Mouse (Mus musculus) MEL (cell line): ENCODE data around the gene Nkx2-3. TPM values are rescaled to one million over a fixed set of nuclear protein-coding genes. Genes with fewer than 3 reads are reported as not detected.

ENCODE experiments used
- DNase-seq: peaks from one replicate; pipeline ENCODE4 v3.0.0; 2011; ENCODE audit warnings: low read depth, low spot score
- H3K27ac ChIP-seq: 2 replicates; pipeline ENCODE4 v1.5.1; 2012; ENCODE audit warnings: low read depth, mild to moderate bottlenecking, control low read depth, low read length, moderate library complexity; ENCODE audit not compliant: control insufficient read depth
- H3K27me3 ChIP-seq, 2 experiments: fragments of 150-350 bp in 1 of 2; sonication (generic) in 1 of 2; 2 replicates each; pipeline ENCODE4 v1.6.1; 2012; ENCODE audit warnings: low read length in 2 of 2, mild to moderate bottlenecking in 2 of 2, improper control_type of control experiment in 1 of 2, moderate library complexity in 1 of 2; ENCODE audit not compliant: insufficient read depth in 2 of 2, control insufficient read depth in 1 of 2
- H3K36me3 ChIP-seq, 2 experiments: 2 replicates each; pipeline ENCODE4 v1.6.1; 2012 to 2014; ENCODE audit warnings: low read length in 2 of 2, improper control_type of control experiment in 1 of 2, inconsistent platforms in 1 of 2, mild to moderate bottlenecking in 1 of 2; ENCODE audit not compliant: insufficient read depth in 2 of 2, control insufficient read depth in 1 of 2
- H3K4me1 ChIP-seq, 2 experiments: fragments of 150-350 bp in 1 of 2; sonication (generic) in 1 of 2; 2 replicates each; pipeline ENCODE4 v1.6.1; 2012; ENCODE audit warnings: low read length in 2 of 2, improper control_type of control experiment in 1 of 2, mild to moderate bottlenecking in 1 of 2; ENCODE audit not compliant: insufficient read depth in 2 of 2, control insufficient read depth in 1 of 2
- H3K4me3 ChIP-seq, 2 experiments: fragments of 150-350 bp in 1 of 2; sonication (generic) in 1 of 2; 2 replicates each; pipeline ENCODE4 v1.5.1; 2012; ENCODE audit warnings: low read depth in 2 of 2, low read length in 2 of 2, mild to moderate bottlenecking in 2 of 2, moderate library complexity in 2 of 2, control low read depth in 1 of 2, improper control_type of control experiment in 1 of 2; ENCODE audit not compliant: control insufficient read depth in 1 of 2, insufficient read depth in 1 of 2
- H3K79me2 ChIP-seq: 2 replicates; pipeline ENCODE4 v1.6.1; 2012; ENCODE audit warnings: mild to moderate bottlenecking, low read length, moderate library complexity; ENCODE audit not compliant: control insufficient read depth, poor library complexity, insufficient read depth
- H3K9ac ChIP-seq: 2 replicates; pipeline ENCODE4 v1.6.1; 2012; ENCODE audit warnings: low read depth, mild to moderate bottlenecking, control low read depth, low read length, moderate library complexity; ENCODE audit not compliant: control insufficient read depth, poor library complexity, severe bottlenecking
- H3K9me3 ChIP-seq: fragments of 150-350 bp; sonication (generic); replicated peaks from 2 replicates; pipeline ENCODE4 v1.6.1; 2012; ENCODE audit warnings: mild to moderate bottlenecking, low read length, improper control_type of control experiment, moderate library complexity; ENCODE audit not compliant: insufficient read depth
- CHD1 ChIP-seq: IDR thresholded peaks from 2 replicates; pipeline ENCODE4 v1.6.1; 2012; ENCODE audit warnings: low read depth, mild to moderate bottlenecking, inconsistent platforms, low read length, improper control_type of control experiment
- CHD2 ChIP-seq: IDR thresholded peaks from 2 replicates; pipeline ENCODE4 v1.6.1; 2011; ENCODE audit warnings: low read length, improper control_type of control experiment
- CTCF ChIP-seq, 3 experiments: IDR thresholded peaks in 2 of 3; conservative IDR thresholded peaks in 1 of 3; 2 replicates each; pipeline ENCODE4 v1.5.1; 2011 to 2012; ENCODE audit warnings: low read length in 3 of 3, low read depth in 2 of 3, mild to moderate bottlenecking in 2 of 3, improper control_type of control experiment in 1 of 3, inconsistent platforms in 1 of 3, mixed read lengths in 1 of 3, moderate library complexity in 1 of 3; ENCODE audit not compliant: control insufficient read depth in 1 of 3, insufficient read depth in 1 of 3, poor library complexity in 1 of 3, severe bottlenecking in 1 of 3
- E2F4 ChIP-seq: IDR thresholded peaks from 2 replicates; pipeline ENCODE4 v1.6.1; 2011; ENCODE audit warnings: low read depth, low read length, improper control_type of control experiment, borderline replicate concordance
- ETS1 ChIP-seq: IDR thresholded peaks from 2 replicates; pipeline ENCODE4 v1.6.1; 2012; ENCODE audit warnings: low read depth, mild to moderate bottlenecking, inconsistent platforms, low read length, improper control_type of control experiment, moderate library complexity
- HCFC1 ChIP-seq: IDR thresholded peaks from 2 replicates; pipeline ENCODE4 v1.6.1; 2012; ENCODE audit warnings: low read depth, mild to moderate bottlenecking, inconsistent platforms, low read length, improper control_type of control experiment, moderate library complexity
- MAFK ChIP-seq: IDR thresholded peaks from 2 replicates; pipeline ENCODE4 v1.6.1; 2011; ENCODE audit warnings: low read depth, mild to moderate bottlenecking, low read length, improper control_type of control experiment, borderline replicate concordance
- MXI1 ChIP-seq: IDR thresholded peaks from 2 replicates; pipeline ENCODE4 v1.6.1; 2011; ENCODE audit warnings: mild to moderate bottlenecking, low read depth, low read length, improper control_type of control experiment
- MYB ChIP-seq: IDR thresholded peaks from 2 replicates; pipeline ENCODE4 v1.6.1; 2011; ENCODE audit warnings: mild to moderate bottlenecking, low read depth, low read length, improper control_type of control experiment
- MYC ChIP-seq: IDR thresholded peaks from 2 replicates; pipeline ENCODE4 v1.6.1; 2011; ENCODE audit warnings: low read depth, mild to moderate bottlenecking, low read length, improper control_type of control experiment, moderate library complexity
- POLR2A ChIP-seq, 2 experiments: IDR thresholded peaks; 2 replicates each; pipeline ENCODE4 v1.6.1; 2011 to 2012; ENCODE audit warnings: low read length in 2 of 2, mild to moderate bottlenecking in 2 of 2, control low read depth in 1 of 2, improper control_type of control experiment in 1 of 2, low read depth in 1 of 2, moderate library complexity in 1 of 2; ENCODE audit not compliant: control insufficient read depth in 1 of 2, insufficient read depth in 1 of 2, poor library complexity in 1 of 2
- POLR2AphosphoS2 ChIP-seq: IDR thresholded peaks from 2 replicates; pipeline ENCODE4 v1.6.1; 2011; ENCODE audit warnings: low read length, improper control_type of control experiment
- UBTF ChIP-seq: IDR thresholded peaks from 2 replicates; pipeline ENCODE4 v1.6.1; 2012; ENCODE audit warnings: low read depth, mild to moderate bottlenecking, inconsistent platforms, low read length, improper control_type of control experiment, moderate library complexity, borderline replicate concordance; ENCODE audit not compliant: insufficient read depth
- USF1 ChIP-seq: IDR thresholded peaks from 2 replicates; pipeline ENCODE4 v1.6.1; 2014; ENCODE audit warnings: low read depth, mild to moderate bottlenecking, inconsistent platforms, low read length, improper control_type of control experiment, moderate library complexity
- ZC3H11A ChIP-seq: IDR thresholded peaks from 2 replicates; pipeline ENCODE4 v1.6.1; 2012; ENCODE audit warnings: low read depth, mild to moderate bottlenecking, inconsistent platforms, low read length, improper control_type of control experiment
- ZKSCAN1 ChIP-seq: IDR thresholded peaks from 2 replicates; pipeline ENCODE4 v1.6.1; 2012; ENCODE audit warnings: low read depth, mild to moderate bottlenecking, inconsistent platforms, low read length, improper control_type of control experiment, moderate library complexity
- ZMIZ1 ChIP-seq: IDR thresholded peaks from 2 replicates; pipeline ENCODE4 v1.6.1; 2012; ENCODE audit warnings: low read depth, mild to moderate bottlenecking, inconsistent platforms, low read length, improper control_type of control experiment, moderate library complexity
- polyA plus RNA-seq, 2 experiments: library from polyadenylated mRNA; stranded (reverse) in 1 of 2; unstranded in 1 of 2; fragments of >175 nt in 1 of 2; fragments of >200 nt in 1 of 2; gene quantifications; 2 replicates each; pipeline versions ENCODE4 v1.2.1 to v1.2.4; 2012; ENCODE audit warnings: low replicate concordance in 2 of 2, low read depth in 1 of 2; ENCODE audit not compliant: insufficient read length in 2 of 2, insufficient read depth in 1 of 2, missing spikeins in 1 of 2
- total RNA-seq: library from RNA; depleted of rRNA; stranded (reverse); fragments of 300-350 nt; gene quantifications from 2 replicates; pipeline ENCODE4 v1.2.3, GENCODE M21; 2012

Gene Nkx2-3
- total and polyA plus RNA-seq, 3 experiments: not detected

GRCm38 (mm10) chr19:43630466-43631251 is 18.5 kb downstream of the Nkx2-3 start (continued):
- TF ChIP-seq UBTF: no peak
- TF ChIP-seq MAFK: 0 out of 2 replicates have a peak, but pooled peaks have one; percentile 25
- no peak for TF ChIP-seq USF1
- no peak for TF ChIP-seq ZKSCAN1
- TF ChIP-seq ZMIZ1: no peak
- TF ChIP-seq E2F4: no peak
- TF ChIP-seq ZC3H11A: peak; percentile 96
- no peak; the same call in 1 of the 2 replicates for TF ChIP-seq HCFC1
- TF ChIP-seq MYC: no peak
- TF ChIP-seq CTCF (IDR thresholded peaks at IDR 0.05 in 2 of 3, conservative IDR thresholded peaks at IDR 0.05 in 1 of 3; ENCODE audit: control insufficient read depth in 1 of 3, insufficient read depth in 1 of 3, low read depth in 2 of 3, low read length in 3 of 3, poor library complexity in 1 of 3, severe bottlenecking in 1 of 3): peak; percentile 80 to 97 (median 92)
- TF ChIP-seq POLR2A (IDR thresholded peaks at IDR 0.05; ENCODE audit: control insufficient read depth in 1 of 2, insufficient read depth in 1 of 2, low read depth in 1 of 2, low read length in 2 of 2, poor library complexity in 1 of 2): no peak
- TF ChIP-seq CHD2: no peak
- no peak for TF ChIP-seq MXI1

GRCm38 (mm10) chr19:43641833-43642232 is 29.7 kb downstream of the Nkx2-3 start:
- Histone ChIP-seq H3K27me3 (peaks cover 0 to 3% of the 10 kb centered on the region in 2 experiments; a peak in 2 of 4 replicates), H3K9me3 (no peaks in the 10 kb centered on the region), H3K79me2 (no peaks in the 10 kb centered on the region), H3K4me3 (no peak overlapping the region), H3K36me3 (no peaks in the 10 kb centered on the region), H3K27ac (no peak overlapping the region), H3K4me1 (no peaks in the 10 kb centered on the region), H3K9ac (no peak overlapping the region)
- TF ChIP-seq MYB: no peak
- TF ChIP-seq E2F4: no peak
- TF ChIP-seq CTCF (IDR thresholded peaks at IDR 0.05 in 2 of 3, conservative IDR thresholded peaks at IDR 0.05 in 1 of 3; ENCODE audit: control insufficient read depth in 1 of 3, insufficient read depth in 1 of 3, low read depth in 2 of 3, low read length in 3 of 3, poor library complexity in 1 of 3, severe bottlenecking in 1 of 3): no peak
- TF ChIP-seq POLR2AphosphoS2: no peak
- TF ChIP-seq ZMIZ1: no peak
- TF ChIP-seq POLR2A (IDR thresholded peaks at IDR 0.05; ENCODE audit: control insufficient read depth in 1 of 2, insufficient read depth in 1 of 2, low read depth in 1 of 2, low read length in 2 of 2, poor library complexity in 1 of 2): no peak
- no peak for TF ChIP-seq ETS1
- no peak for TF ChIP-seq CHD1
- no peak for TF ChIP-seq USF1
- no peak for DNase-seq
